Mouse (Mus musculus) neural tube, embryonic 11.5 days (tissue): Measurements from ENCODE around the gene Slc11a1. TPM values are rescaled to one million over a fixed set of nuclear protein-coding genes. Genes with fewer than 3 reads are reported as not detected.
"Not testable (repeated sequence)": the region's sequence is repeated elsewhere in the genome, so short reads cannot be mapped to it uniquely, and the experiment has no call there.

Experiments
- ATAC-seq: fragments of 200-750 bp; cut with Nextera tagmentation; 2 replicates; pipeline ENCODE4 v1.8.0; 2017; ENCODE audit warnings: moderate number of reproducible peaks, mild to moderate bottlenecking, moderate TSS enrichment, moderate library complexity; ENCODE audit not compliant: insufficient read depth, low FRiP score, low TSS enrichment
- DNase-seq: peaks from one replicate; pipeline ENCODE4 v3.0.0-alpha.2; 2015; ENCODE audit warnings: low spot score
- H3K27ac ChIP-seq: fragments of 300-500 bp; sonication (generic); 2 replicates; pipeline ENCODE4 v1.5.1; 2014; ENCODE audit warnings: low read depth, mild to moderate bottlenecking, low read length
- H3K27me3 ChIP-seq: fragments of 300-500 bp; sonication (generic); 2 replicates; pipeline ENCODE4 v1.6.1; 2014; ENCODE audit warnings: mild to moderate bottlenecking, low read length, mixed read lengths; ENCODE audit not compliant: control insufficient read depth, insufficient read depth
- H3K36me3 ChIP-seq: fragments of 300-500 bp; sonication (generic); 2 replicates; pipeline ENCODE4 v1.6.1; 2014; ENCODE audit warnings: mild to moderate bottlenecking, low read length, moderate library complexity, mixed read lengths; ENCODE audit not compliant: control insufficient read depth, insufficient read depth
- H3K4me1 ChIP-seq: fragments of 300-500 bp; sonication (generic); 2 replicates; pipeline ENCODE4 v1.6.1; 2014; ENCODE audit warnings: low read length, mixed read lengths; ENCODE audit not compliant: control insufficient read depth, insufficient read depth
- H3K4me2 ChIP-seq: fragments of 300-500 bp; sonication (generic); 2 replicates; pipeline ENCODE4 v1.6.1; 2014; ENCODE audit warnings: low read depth, mild to moderate bottlenecking, moderate library complexity
- H3K4me3 ChIP-seq: fragments of 300-500 bp; sonication (generic); 2 replicates; pipeline ENCODE4 v1.5.1; 2014; ENCODE audit warnings: low read depth, low read length
- H3K9ac ChIP-seq: fragments of 300-500 bp; sonication (generic); 2 replicates; pipeline ENCODE4 v1.6.1; 2014; ENCODE audit warnings: mild to moderate bottlenecking, low read length
- H3K9me3 ChIP-seq: fragments of 300-500 bp; sonication (generic); 2 replicates; pipeline ENCODE4 v1.6.1; 2016; ENCODE audit warnings: low read length; ENCODE audit not compliant: control insufficient read depth
- WGBS: fragments of 180-500 bp; shearing (Covaris S2); extraction: QIAGEN DNeasy Blood & Tissue Kit; methylation state at CpG from one replicate; pipeline ENCODE4 v1.1.7; 2014; 5-methylcytosine and 5-hydroxymethylcytosine counted together
- polyA plus RNA-seq: library from polyadenylated mRNA; unstranded; fragments of >200 nt; fragmentation: Nextera tagmentation; extraction: Ambion mirVana; gene quantifications from 2 replicates; pipeline ENCODE4 v1.2.1, GENCODE M21; 2014

The Slc11a1 gene
- polyA plus RNA-seq: 1.9 and 2.3 TPM in 2 replicates

DNA sequence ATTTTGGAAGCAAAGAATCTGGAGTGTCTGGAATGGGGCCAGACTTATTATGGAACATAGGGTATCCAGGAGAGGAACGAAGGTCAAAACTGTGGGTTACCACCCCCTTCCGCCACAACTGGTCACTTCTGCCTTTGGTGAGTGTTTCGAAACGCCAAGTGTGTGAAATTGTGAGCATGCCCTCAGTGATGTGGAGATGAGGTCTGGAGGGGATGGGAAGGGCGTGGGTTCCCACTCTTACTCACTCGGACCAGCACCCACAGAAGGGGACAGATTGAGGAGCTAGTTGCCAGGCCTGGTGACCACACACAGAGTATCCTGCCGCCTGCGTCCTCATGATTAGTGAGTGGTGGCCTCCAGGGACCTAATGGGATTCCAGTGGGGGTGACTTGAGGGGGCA is at the start of gene Slc11a1:
Gene Slc11a1, plus strand, starts transcription at position 216 of the 400 bp plus-strand sequence.
- 76% methylated on average over 8 of the region's 8 CpGs for whole genome bisulfite sequencing
- Histone ChIP-seq H3K4me1 (no peaks in the 10 kb centered on the region), H3K9me3 (no peaks in the 10 kb centered on the region), H3K4me2 (no peak within 1 kb of the TSS), H3K36me3 (no peaks in the 10 kb centered on the region), H3K9ac (no peak within 1 kb of the TSS), H3K4me3 (no peak within 1 kb of the TSS), H3K27me3 (no peaks in the 10 kb centered on the region), H3K27ac (no peak within 1 kb of the TSS)
- no peak for ATAC-seq
- no peak for DNase-seq

DNA sequence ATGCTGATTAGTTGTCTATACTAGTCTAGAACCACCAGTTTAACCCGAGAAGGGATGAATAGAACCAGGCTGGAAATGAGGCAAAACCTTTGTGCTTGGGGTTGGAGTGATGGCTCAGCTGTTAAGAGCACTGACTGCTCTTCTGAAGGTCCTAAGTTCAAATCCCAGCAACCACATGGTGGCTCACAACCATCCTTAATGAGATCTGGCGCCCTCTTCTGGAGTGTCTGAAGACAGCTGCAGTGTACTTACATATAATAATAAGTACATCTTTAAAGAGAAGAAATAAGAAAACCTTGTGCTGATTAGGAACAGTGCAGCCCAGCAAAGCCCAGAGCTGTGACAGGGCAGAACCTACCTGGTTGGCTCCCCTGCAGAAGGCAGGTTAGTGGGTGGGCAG is 48.1 kb upstream of the Slc11a1 start:
- H3K9me3 ChIP-seq, ATAC-seq, H3K4me2 ChIP-seq, H3K4me3 ChIP-seq, H3K4me1 ChIP-seq, H3K27me3 ChIP-seq, DNase-seq, H3K9ac ChIP-seq, H3K36me3 ChIP-seq, H3K27ac ChIP-seq: not testable (repeated sequence)
- WGBS: 83% methylated on average over 2 of the region's 2 CpGs

DNA sequence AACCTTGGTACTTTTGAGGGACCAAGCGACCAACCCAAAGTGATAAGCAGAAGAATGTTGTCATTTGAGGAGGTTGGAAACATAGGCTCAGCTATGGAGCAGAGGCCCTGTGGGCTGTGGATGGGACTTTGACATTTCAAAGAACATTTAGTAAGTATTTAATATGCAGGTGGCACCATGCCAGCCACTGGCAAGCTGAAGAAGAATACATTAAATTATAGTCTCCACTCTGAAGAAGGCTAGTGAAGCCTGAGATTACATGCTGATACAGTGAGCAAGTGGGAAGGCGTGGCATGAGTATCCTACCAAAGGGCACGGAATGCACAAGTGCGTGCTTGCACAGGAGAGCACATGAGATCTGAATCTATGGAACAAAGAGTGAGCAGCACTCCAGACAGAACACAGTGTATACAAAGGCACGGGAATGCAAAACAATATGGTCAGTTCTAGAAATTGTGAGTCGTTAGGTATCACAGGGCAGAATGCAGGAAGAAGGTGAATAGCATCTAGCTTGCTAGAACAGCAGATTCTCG is 45.0 kb upstream of the Slc11a1 start:
- Histone ChIP-seq H3K36me3 (no peaks in the 10 kb centered on the region), H3K27ac (no peak overlapping the region), H3K4me2 (no peak overlapping the region), H3K4me3 (no peak overlapping the region), H3K9ac (no peak overlapping the region), H3K27me3 (no peaks in the 10 kb centered on the region), H3K9me3 (no peaks in the 10 kb centered on the region), H3K4me1 (peaks cover 7% of the 10 kb centered on the region)
- DNase-seq (no peak), ATAC-seq (no peak)
- 89% methylated on average over 7 of the region's 7 CpGs for WGBS

DNA sequence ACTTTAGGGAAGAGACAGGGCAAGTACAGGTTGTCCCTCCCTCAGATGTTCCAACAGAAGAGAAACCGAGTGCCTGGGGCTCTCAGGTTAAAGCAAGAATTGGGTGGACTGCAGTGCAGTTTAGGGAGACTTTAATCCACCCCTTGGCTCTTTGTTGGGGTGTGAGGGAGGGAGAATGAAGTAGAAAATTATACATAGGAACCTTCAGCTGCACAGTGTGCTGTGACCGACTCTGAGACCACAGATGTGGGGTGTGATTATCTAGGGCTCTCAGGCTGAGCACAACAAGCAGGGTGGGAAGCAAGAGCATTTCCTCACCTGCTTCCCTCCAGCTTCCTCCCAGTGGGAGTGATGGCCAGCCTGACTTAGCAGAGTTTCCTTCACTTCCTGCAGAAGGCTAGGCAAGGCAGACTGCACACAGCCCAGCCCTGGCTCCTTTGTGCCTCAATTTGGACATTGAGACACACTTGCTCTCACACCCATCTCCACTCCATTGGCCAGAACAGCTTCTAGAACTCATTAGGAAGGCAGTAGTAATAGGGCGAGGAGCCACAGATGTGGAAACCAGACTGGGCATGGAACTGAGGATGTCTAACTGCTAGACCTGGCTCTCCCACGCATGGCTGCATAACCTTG is 43.8 kb upstream of the Slc11a1 start:
- DNase-seq (no peak), ATAC-seq (no peak)
- no peak overlapping the region for H3K4me3 ChIP-seq
- H3K27me3 ChIP-seq: no peaks in the 10 kb centered on the region
- no peak overlapping the region for H3K9ac ChIP-seq
- no peaks in the 10 kb centered on the region for H3K9me3 ChIP-seq
- H3K27ac ChIP-seq: no peak overlapping the region
- WGBS: 81% methylated on average over 4 of the region's 4 CpGs
- no peaks in the 10 kb centered on the region for H3K36me3 ChIP-seq
- peaks cover 7% of the 10 kb centered on the region for H3K4me1 ChIP-seq
- no peak overlapping the region for H3K4me2 ChIP-seq

DNA sequence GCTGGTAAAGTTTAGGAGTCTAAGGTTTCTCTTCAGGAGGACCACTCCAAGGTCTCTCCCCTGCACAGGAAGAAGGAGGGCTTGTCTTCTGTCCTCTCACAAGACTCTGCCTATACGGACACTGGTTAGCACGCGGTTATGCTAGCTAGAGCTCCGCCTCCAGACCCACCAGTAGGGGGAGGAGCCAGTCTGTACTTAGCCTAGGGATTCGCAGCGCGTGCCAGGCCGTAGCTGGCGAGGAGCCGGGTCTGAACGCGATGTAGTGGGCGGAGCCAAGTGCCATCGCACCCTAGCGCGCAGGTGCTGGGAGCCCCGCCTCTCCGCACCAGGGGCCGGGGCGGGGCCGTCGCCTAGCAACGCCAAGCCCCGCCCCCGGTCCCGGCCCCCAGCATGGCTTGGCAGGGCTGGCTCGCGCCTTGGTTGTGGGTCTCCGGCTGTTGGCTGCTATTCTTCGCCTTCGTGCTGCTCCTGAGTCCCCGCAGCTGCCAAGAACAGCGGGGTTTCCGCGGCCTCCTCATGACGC is 42.7 kb upstream of the Slc11a1 start:
- Histone ChIP-seq H3K9me3 (no peaks in the 10 kb centered on the region), H3K27me3 (no peaks in the 10 kb centered on the region), H3K27ac (0 out of 2 replicates have a peak overlapping the region, but pooled peaks have one; percentile 4), H3K4me1 (peaks cover 7% of the 10 kb centered on the region), H3K4me3 (peak overlapping the region; percentile 36), H3K36me3 (no peaks in the 10 kb centered on the region), H3K9ac (peak overlapping the region; percentile 57), H3K4me2 (peak overlapping the region; percentile 66)
- ATAC-seq (peak; percentile 94), DNase-seq (peak; percentile 98)
- WGBS: under 1% methylated on average over 36 of the region's 36 CpGs

DNA sequence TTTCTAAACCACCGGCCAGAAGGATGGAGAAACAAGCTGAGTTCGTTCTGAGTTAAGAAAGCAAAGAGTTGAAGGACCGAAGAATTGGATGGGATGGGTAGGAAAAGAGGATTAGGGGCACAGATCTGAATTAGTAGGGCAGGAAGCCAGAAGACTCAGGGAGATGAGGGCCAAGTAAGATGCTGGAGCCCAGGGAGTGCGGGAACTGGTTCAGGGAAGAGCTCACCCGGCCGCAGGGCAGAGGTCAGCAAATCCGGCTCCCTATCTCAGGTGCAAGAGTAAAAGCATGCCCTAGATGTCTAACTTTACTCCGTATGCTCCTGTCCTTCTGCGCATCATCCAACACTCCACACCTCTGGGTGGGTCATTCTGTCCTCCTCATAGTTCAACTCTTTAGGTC is 42.1 kb upstream of the Slc11a1 start:
- H3K9ac ChIP-seq: peak overlapping the region; percentile 57
- no peak for ATAC-seq

DNA sequence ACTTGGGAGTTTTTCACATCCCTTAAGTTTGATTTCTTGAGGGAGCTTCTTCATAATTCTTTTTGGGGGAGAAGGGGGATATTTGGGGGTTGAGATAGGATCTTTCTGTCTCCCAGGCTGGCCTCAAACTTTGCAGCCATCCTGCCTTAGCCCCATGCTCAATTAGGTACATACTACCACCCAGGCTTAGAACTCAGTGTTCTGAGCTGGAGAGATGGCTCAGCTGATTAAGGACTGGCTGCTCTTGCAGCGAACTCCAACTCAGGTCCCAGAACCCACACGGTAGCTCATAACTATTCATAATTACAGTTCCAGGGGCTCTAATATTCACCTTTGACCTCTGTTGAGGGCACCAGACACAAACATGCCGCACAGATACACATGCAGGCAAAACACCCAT is 40.4 kb upstream of the Slc11a1 start:
- Histone ChIP-seq H3K27me3 (no peaks in the 10 kb centered on the region), H3K4me1 (peaks cover 7% of the 10 kb centered on the region), H3K9me3 (no peaks in the 10 kb centered on the region), H3K36me3 (no peaks in the 10 kb centered on the region), H3K27ac (no peak overlapping the region), H3K9ac (no peak overlapping the region), H3K4me3 (no peak overlapping the region), H3K4me2 (no peak overlapping the region)
- DNase-seq (no peak), ATAC-seq (no peak)
- WGBS: 78% methylated on average over 3 of the region's 3 CpGs

More for the DNA sequence above, 42.1 kb upstream of the Slc11a1 start:
- peaks cover 7% of the 10 kb centered on the region for H3K4me1 ChIP-seq
- H3K4me3 ChIP-seq: peak overlapping the region; percentile 36
- no peaks in the 10 kb centered on the region for H3K9me3 ChIP-seq
- no peaks in the 10 kb centered on the region for H3K27me3 ChIP-seq
- DNase-seq: no peak
- H3K4me2 ChIP-seq: peak overlapping the region; percentile 66
- 5% methylated on average over 9 of the region's 9 CpGs for whole genome bisulfite sequencing
- H3K27ac ChIP-seq: no peak overlapping the region
- H3K36me3 ChIP-seq: no peaks in the 10 kb centered on the region

DNA sequence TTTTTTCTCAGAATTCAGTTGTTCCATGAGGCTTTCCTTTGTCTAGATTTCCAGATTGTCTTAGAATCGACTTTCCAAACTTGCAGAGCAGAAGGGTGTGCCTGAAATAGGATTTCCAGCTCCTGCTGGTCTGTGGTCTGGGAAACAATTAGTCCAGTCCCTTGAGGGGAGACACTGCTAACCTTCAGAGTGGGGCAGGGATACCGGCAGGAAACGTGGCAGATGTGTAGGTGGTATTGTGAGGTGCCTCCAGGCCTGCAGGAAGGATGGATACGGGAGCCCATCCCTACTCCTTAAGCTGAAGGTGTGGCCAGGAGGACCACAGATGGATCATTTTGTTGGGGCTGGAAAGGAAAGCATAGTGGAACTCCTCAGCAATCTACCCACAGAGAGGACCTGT is 40.0 kb upstream of the Slc11a1 start:
- 73% methylated on average over 4 of the region's 4 CpGs for WGBS
- peaks cover 7% of the 10 kb centered on the region for H3K4me1 ChIP-seq
- no peaks in the 10 kb centered on the region for H3K27me3 ChIP-seq
- no peaks in the 10 kb centered on the region for H3K36me3 ChIP-seq
- no peak overlapping the region for H3K4me3 ChIP-seq
- H3K27ac ChIP-seq: no peak overlapping the region
- ATAC-seq (no peak), DNase-seq (no peak)
- no peaks in the 10 kb centered on the region for H3K9me3 ChIP-seq
- H3K4me2 ChIP-seq: no peak overlapping the region
- H3K9ac ChIP-seq: no peak overlapping the region
